Mouse (Mus musculus): ENCODE results near the gene Ffar3.
"Not testable (repeated sequence)": the region's sequence is repeated elsewhere in the genome, so short reads cannot be mapped to it uniquely, and the experiment has no call there.

DNA sequence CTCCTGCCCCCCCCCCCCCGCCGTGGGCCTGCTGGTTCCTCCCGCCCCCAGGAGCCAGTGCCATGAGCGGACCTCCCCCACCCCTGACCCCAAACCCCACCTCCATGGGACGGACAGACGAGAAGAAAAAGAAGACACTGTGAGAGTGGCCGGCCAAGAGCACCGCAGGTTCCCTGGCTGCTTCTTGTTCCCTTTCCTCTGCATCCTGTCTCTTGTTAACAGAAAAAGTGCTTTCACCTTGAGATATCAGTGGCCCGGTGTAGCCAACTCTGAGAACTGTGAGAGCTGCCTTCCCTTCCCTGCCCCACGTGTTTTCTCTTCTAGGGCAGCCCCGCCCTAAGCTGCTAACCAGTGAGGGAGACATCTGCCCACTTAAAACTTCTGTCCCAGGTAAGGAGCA is 23.3 kb downstream of the Ffar3 start:
- not testable (repeated sequence) for TF ChIP-seq CTCF (IDR thresholded peaks at IDR 0.05; ENCODE audit: low read depth, low read length); GATA1 (IDR thresholded peaks at IDR 0.05; ENCODE audit: borderline replicate concordance, low read length)

Data from G1E (cell line).